In genomic region chr16:18577071-18577470, GRCm38 (mm10) we compare ENCODE assay signal across 28 mouse cellular contexts. TPM values are rescaled to one million over a fixed set of nuclear protein-coding genes. Genes with fewer than 3 reads are reported as not detected.
A peak's percentile ranks its signal among the peaks of the same experiment; 100 is the strongest.
DNase-seq lines count a peak whose midpoint lies in the region; ATAC-seq lines count a peak whose summit lies in the region.
"Had no signal": no experiment of that assay in that cellular context is flagged by ENCODE, and none has a peak within 500 bp of the region (broad histone marks: within the 10 kb centered on the region; RNA-seq: fewer than 3 reads in every experiment).

No protein-coding gene starts in this region.

- WGBS in embryonic facial prominence, embryonic 10.5 days: 42% methylated on average over 3 of the region's 3 CpGs
- 48% methylated on average over 3 of the region's 3 CpGs for whole genome bisulfite sequencing in hindbrain, embryonic 13.5 days

- no peak overlapping the region for H3K4me2 ChIP-seq in hindbrain, embryonic 13.5 days
- H3K4me2 ChIP-seq: embryonic facial prominence, embryonic 13.5 days; embryonic facial prominence, embryonic 15.5 days; forebrain, embryonic 12.5 days had no signal

- no peak overlapping the region for H3K4me3 ChIP-seq in embryonic facial prominence, embryonic 10.5 days
- H3K4me3 ChIP-seq in hindbrain, embryonic 13.5 days: no peak overlapping the region
- H3K4me3 ChIP-seq: embryonic facial prominence, embryonic 13.5 days; embryonic facial prominence, embryonic 15.5 days; erythroblast, embryonic 14.5 days; forebrain, embryonic 10.5 days; forebrain, embryonic 12.5 days had no signal

- intact Hi-C loops in left cerebral cortex, postnatal 4 days (cut with DNase I): no loop called here
- intact Hi-C loops in left cerebral cortex, postnatal 10 days (cut with DNase I): no loop called here

- 0 out of 2 replicates have a peak overlapping the region, but pooled peaks have one; percentile 32 for H3K27ac ChIP-seq in embryonic facial prominence, embryonic 10.5 days (replicated peaks)
- H3K27ac ChIP-seq in hindbrain, embryonic 13.5 days: no peak overlapping the region
- H3K27ac ChIP-seq: embryonic facial prominence, embryonic 13.5 days; forebrain, embryonic 10.5 days; forebrain, embryonic 12.5 days had no signal

- peaks cover 57% of the 10 kb centered on the region for H3K27me3 ChIP-seq in embryonic facial prominence, embryonic 10.5 days (replicated peaks; ENCODE audit: low read depth, poor library complexity, severe bottlenecking)
- H3K27me3 ChIP-seq in hindbrain, embryonic 13.5 days: peaks cover 57% of the 10 kb centered on the region
- H3K27me3 ChIP-seq: CH12.LX had no signal

- H3K9me3 ChIP-seq in embryonic facial prominence, embryonic 10.5 days: no peaks in the 10 kb centered on the region; the same call in 1 of the 2 replicates
- no peaks in the 10 kb centered on the region for H3K9me3 ChIP-seq in hindbrain, embryonic 13.5 days
- H3K9me3 ChIP-seq: embryonic facial prominence, embryonic 13.5 days; embryonic facial prominence, embryonic 15.5 days; forebrain, embryonic 10.5 days; forebrain, embryonic 12.5 days had no signal

- no peaks in the 10 kb centered on the region for H3K36me3 ChIP-seq in embryonic facial prominence, embryonic 10.5 days (replicated peaks)
- H3K36me3 ChIP-seq in hindbrain, embryonic 13.5 days: no peaks in the 10 kb centered on the region
- H3K36me3 ChIP-seq: embryonic facial prominence, embryonic 13.5 days; embryonic facial prominence, embryonic 15.5 days; forebrain, embryonic 10.5 days; forebrain, embryonic 12.5 days; G1E had no signal

- DNase-seq in cerebellum, postnatal 10 days: peak; percentile 68 to 70
- DNase-seq in cerebellum, adult 11-12 months: no peak
- peak; percentile 43 for DNase-seq in left cerebral cortex, postnatal 4 days
- no peak for DNase-seq in left cerebral cortex, postnatal 10 days (ENCODE audit: extremely low spot score in 1 of 2, low spot score in 2 of 2)
- no peak for DNase-seq in embryonic facial prominence, embryonic 10.5 days (ENCODE audit: low spot score)
- no peak for DNase-seq in layer of hippocampus, postnatal 25 days (ENCODE audit: extremely low spot score in 1 of 2, low spot score in 1 of 2)
- DNase-seq: adrenal gland, adult 8-10 months; adrenal gland, postnatal 14 days; adrenal gland, postnatal 36 days; B cell, adult 2 months; cerebellum, adult 18-20 months; cerebellum, adult 8-10 months; cerebellum, adult 9-11 months; cerebellum, postnatal 25 days had no signal

- H3K4me1 ChIP-seq in embryonic facial prominence, embryonic 10.5 days: peaks cover 26% of the 10 kb centered on the region
- peaks cover 15% of the 10 kb centered on the region for H3K4me1 ChIP-seq in hindbrain, embryonic 13.5 days (replicated peaks)

- no peak for ATAC-seq in hindbrain, embryonic 13.5 days (ENCODE audit: low FRiP score)
- ATAC-seq: activated CD4-positive, CD25-positive, alpha-beta regulatory T cell, adult 4 months; CD4-positive, CD25-positive, alpha-beta regulatory T cell, adult 4 months; forebrain, embryonic 14.5 days; forebrain, embryonic 16.5 days; Patski had no signal

- H3K9ac ChIP-seq in hindbrain, embryonic 13.5 days: no peak overlapping the region
- H3K9ac ChIP-seq: embryonic facial prominence, embryonic 15.5 days; forebrain, embryonic 12.5 days had no signal

RNA-seq across cellular contexts. Expression of gene Tbx1, which starts 13.4 kb away (rescaled TPM):
- 1 to 10 TPM; 1.2 TPM for total RNA-seq in left cerebral cortex, postnatal 4 days (2021)
- 1 to 10 TPM; 1.5 to 1.7 TPM for total RNA-seq in left cerebral cortex, postnatal 10 days (2021)
- polyA plus RNA-seq in embryonic facial prominence, embryonic 10.5 days (2016; fragmentation: Nextera tagmentation; extraction: Ambion mirVana): 8.1 and 9.5 TPM in 2 replicates
- 0.99 and 1.7 TPM in 2 replicates for polyA plus RNA-seq in hindbrain, embryonic 13.5 days (2015; fragmentation: Nextera tagmentation; extraction: Ambion mirVana)
- total RNA-seq in layer of hippocampus, postnatal 25 days (2021): under 1 TPM; 0.77 to 0.91 TPM
- total RNA-seq: adrenal gland, adult 8-10 months; adrenal gland, postnatal 14 days had no signal
- polyA plus RNA-seq: activated CD4-positive, CD25-positive, alpha-beta regulatory T cell, adult 4 months; CD4-positive, CD25-positive, alpha-beta regulatory T cell, adult 4 months; erythroblast, embryonic 14.5 days; G1E had no signal

RNA-seq across cellular contexts. Expression of gene Gp1bb, which starts 45.1 kb away (rescaled TPM):
- 10 to 100 TPM; 10.1 to 11.9 TPM for total RNA-seq in left cerebral cortex, postnatal 4 days (2021)
- 1 to 10 TPM; 3.5 to 4.9 TPM for total RNA-seq in left cerebral cortex, postnatal 10 days (2021)
- polyA plus RNA-seq in embryonic facial prominence, embryonic 10.5 days (2016; fragmentation: Nextera tagmentation; extraction: Ambion mirVana): 2.6 and 3.5 TPM in 2 replicates
- 11.2 and 11.9 TPM in 2 replicates for polyA plus RNA-seq in hindbrain, embryonic 13.5 days (2015; fragmentation: Nextera tagmentation; extraction: Ambion mirVana)
- 1 to 10 TPM; 1.2 TPM for total RNA-seq in layer of hippocampus, postnatal 25 days (2021)
- total RNA-seq: adrenal gland, adult 18-20 months; adrenal gland, adult 8-10 months; CH12.LX had no signal
- polyA plus RNA-seq: activated CD4-positive, CD25-positive, alpha-beta regulatory T cell, adult 4 months; CD4-positive, CD25-positive, alpha-beta regulatory T cell, adult 4 months had no signal

RNA-seq across cellular contexts. Expression of gene Gm49601, which starts 49.2 kb away (rescaled TPM):
- 100 to 1,000 TPM; 107 to 111 TPM for total RNA-seq in left cerebral cortex, postnatal 4 days (2021)
- total RNA-seq in left cerebral cortex, postnatal 10 days (2021): 100 to 1,000 TPM; 130 to 132 TPM
- 3.2 and 3.6 TPM in 2 replicates for polyA plus RNA-seq in embryonic facial prominence, embryonic 10.5 days (2016; fragmentation: Nextera tagmentation; extraction: Ambion mirVana)
- 19.3 and 21.0 TPM in 2 replicates for polyA plus RNA-seq in hindbrain, embryonic 13.5 days (2015; fragmentation: Nextera tagmentation; extraction: Ambion mirVana)
- 100 to 1,000 TPM; 179 to 190 TPM for total RNA-seq in layer of hippocampus, postnatal 25 days (2021)
- polyA plus RNA-seq: activated CD4-positive, CD25-positive, alpha-beta regulatory T cell, adult 4 months; CD4-positive, CD25-positive, alpha-beta regulatory T cell, adult 4 months; G1E had no signal

RNA-seq across cellular contexts. Expression of gene Sept5, which starts 52.7 kb away (rescaled TPM):
- total RNA-seq in left cerebral cortex, postnatal 4 days (2021): 100 to 1,000 TPM; 555 to 571 TPM
- total RNA-seq in left cerebral cortex, postnatal 10 days (2021): 100 to 1,000 TPM; 703 to 707 TPM
- 30.2 and 32.2 TPM in 2 replicates for polyA plus RNA-seq in embryonic facial prominence, embryonic 10.5 days (2016; fragmentation: Nextera tagmentation; extraction: Ambion mirVana)
- polyA plus RNA-seq in hindbrain, embryonic 13.5 days (2015; fragmentation: Nextera tagmentation; extraction: Ambion mirVana): 169 and 176 TPM in 2 replicates
- total RNA-seq in layer of hippocampus, postnatal 25 days (2021): 100 to 1,000 TPM; 600 to 645 TPM
- polyA plus RNA-seq: erythroblast, embryonic 14.5 days; G1E had no signal

Comparison
In these comparisons a context has a peak if more than half of its experiments do, and no peak if none do; other contexts are left out.
1. DNase-seq: peak in cerebellum, postnatal 10 days (2 of 2) and left cerebral cortex, postnatal 4 days (single experiment); none in cerebellum, adult 11-12 months (single experiment), left cerebral cortex, postnatal 10 days (0 of 2), embryonic facial prominence, embryonic 10.5 days (single experiment) and layer of hippocampus, postnatal 25 days (0 of 2).